Mouse (Mus musculus) embryonic fibroblast, embryonic 13.5 days (primary cell): ENCODE measurements at regions not wholly inside any gene's neighbourhood (a gene's known extent, or its start where the extent isn't known, plus 50 kb on each side); places are given as distances from the start of the nearest gene placed in this dataset.

Experiments
- CTCF ChIP-seq: IDR thresholded peaks from 2 replicates; pipeline ENCODE4 v1.5.1; 2011; ENCODE audit warnings: mild to moderate bottlenecking, control low read depth, low read length, moderate library complexity, borderline replicate concordance; ENCODE audit not compliant: insufficient read depth
- POLR2A ChIP-seq: IDR thresholded peaks from 2 replicates; pipeline ENCODE4 v1.6.1; 2011; ENCODE audit warnings: low read depth, mild to moderate bottlenecking, control low read depth, low read length, moderate library complexity

- TF ChIP-seq POLR2A (no peak), CTCF (no peak)
These were observed 60.0 kb upstream of the Snrpb2 start for GRCm38 (mm10) chr2:143002874-143003273.
